7 mouse cellular contexts compared by ENCODE assay signal in genomic region chr17:6948769-6949228, GRCm38 (mm10). TPM values are rescaled to one million over a fixed set of nuclear protein-coding genes. Genes with fewer than 3 reads are reported as not detected.
DNase-seq lines count a peak whose midpoint lies in the region; ATAC-seq and TF ChIP-seq lines count a peak whose summit lies in the region.
"Not testable (repeated sequence)": the region's sequence is repeated elsewhere in the genome, so short reads cannot be mapped to it uniquely, and the experiment has no call there.

No protein-coding gene starts in this region.

- H3K4me1 ChIP-seq in embryonic fibroblast, embryonic 13.5 days (ENCODE audit: control insufficient read depth, insufficient read depth, low read length); heart, embryonic 11.5 days (ENCODE audit: control insufficient read depth, insufficient read depth, low read length); limb, embryonic 12.5 days (replicated peaks); lung, postnatal 0 days (ENCODE audit: insufficient read depth, low read depth, low read length); neural tube, embryonic 12.5 days: not testable (repeated sequence)

- ATAC-seq in activated CD4-positive, CD25-positive, alpha-beta regulatory T cell, adult 4 months = peak; percentile 19
- not testable (repeated sequence) for ATAC-seq in heart, embryonic 11.5 days (replicated peaks; ENCODE audit: insufficient number of reproducible peaks, low FRiP score, low TSS enrichment); limb, embryonic 12.5 days (ENCODE audit: insufficient number of reproducible peaks, insufficient read depth, low FRiP score, low TSS enrichment, low read depth)
- peak; percentile 33 for ATAC-seq in inflammation-experienced regulatory T-cells, adult 6 months
- peak; percentile 15; the same call in 1 of the 2 replicates for ATAC-seq in lung, postnatal 0 days
- ATAC-seq in neural tube, embryonic 12.5 days (ENCODE audit: low FRiP score, low read depth) = peak; percentile 55; the same call in 1 of the 2 replicates

- H3K9me3 ChIP-seq in heart, embryonic 11.5 days (replicated peaks; ENCODE audit: control insufficient read depth, low read length); limb, embryonic 12.5 days; lung, postnatal 0 days (ENCODE audit: low read length); neural tube, embryonic 12.5 days: not testable (repeated sequence)

- peak overlapping the region; percentile 70 for H3K9ac ChIP-seq in heart, embryonic 11.5 days (ENCODE audit: low read depth, low read length)
- not testable (repeated sequence) for H3K9ac ChIP-seq in limb, embryonic 12.5 days (replicated peaks); lung, postnatal 0 days (replicated peaks; ENCODE audit: low read depth)
- H3K9ac ChIP-seq in neural tube, embryonic 12.5 days = peak overlapping the region; percentile 56

- TF ChIP-seq CTCF in embryonic fibroblast, embryonic 13.5 days (IDR thresholded peaks at IDR 0.05; ENCODE audit: borderline replicate concordance, insufficient read depth, low read length); lung, postnatal 0 days (IDR thresholded peaks at IDR 0.05): not testable (repeated sequence)

- H3K36me3 ChIP-seq in heart, embryonic 11.5 days (ENCODE audit: control insufficient read depth, insufficient read depth, low read length); limb, embryonic 12.5 days; lung, postnatal 0 days (ENCODE audit: insufficient read depth, low read length); neural tube, embryonic 12.5 days: not testable (repeated sequence)

- TF ChIP-seq EP300 in lung, postnatal 0 days (IDR thresholded peaks at IDR 0.05) = not testable (repeated sequence)

- WGBS in heart, embryonic 11.5 days (ENCODE audit: insufficient replicate concordance) = 14% methylated on average over 9 of the region's 9 CpGs
- 9% methylated on average over 9 of the region's 9 CpGs for WGBS in limb, embryonic 12.5 days
- 8% methylated on average over 9 of the region's 9 CpGs for WGBS in lung, postnatal 0 days
- 18% methylated on average over 9 of the region's 9 CpGs for WGBS in neural tube, embryonic 12.5 days

- not testable (repeated sequence) for H3K27me3 ChIP-seq in heart, embryonic 11.5 days (ENCODE audit: control insufficient read depth, insufficient read depth, low read length); limb, embryonic 12.5 days; lung, postnatal 0 days (replicated peaks; ENCODE audit: insufficient read depth, low read length); neural tube, embryonic 12.5 days (replicated peaks)

- peak overlapping the region; percentile 62 for H3K4me3 ChIP-seq in embryonic fibroblast, embryonic 13.5 days (ENCODE audit: insufficient read depth, low read length)
- peak overlapping the region; percentile 58 for H3K4me3 ChIP-seq in heart, embryonic 11.5 days (ENCODE audit: low read depth, low read length)
- peak overlapping the region; percentile 54 for H3K4me3 ChIP-seq in limb, embryonic 12.5 days (replicated peaks)
- peak overlapping the region; percentile 54 for H3K4me3 ChIP-seq in lung, postnatal 0 days (ENCODE audit: low read depth, low read length)
- H3K4me3 ChIP-seq in neural tube, embryonic 12.5 days = peak overlapping the region; percentile 53

- not testable (repeated sequence) for DNase-seq in lung, postnatal 0 days (ENCODE audit: low spot score)

- H3K27ac ChIP-seq in embryonic fibroblast, embryonic 13.5 days (ENCODE audit: insufficient read depth, low read length) = peak overlapping the region; percentile 65; the same call in 1 of the 2 replicates
- peak overlapping the region; percentile 86 for H3K27ac ChIP-seq in heart, embryonic 11.5 days (ENCODE audit: low read depth, low read length)
- peak overlapping the region; percentile 90 for H3K27ac ChIP-seq in limb, embryonic 12.5 days
- H3K27ac ChIP-seq in lung, postnatal 0 days (ENCODE audit: low read length) = peak overlapping the region; percentile 47; the same call in 1 of the 2 replicates
- H3K27ac ChIP-seq in neural tube, embryonic 12.5 days = not testable (repeated sequence)

- peak overlapping the region; percentile 67 for H3K4me2 ChIP-seq in heart, embryonic 11.5 days
- peak overlapping the region; percentile 60 for H3K4me2 ChIP-seq in limb, embryonic 12.5 days
- H3K4me2 ChIP-seq in lung, postnatal 0 days (replicated peaks; ENCODE audit: low read depth, low read length) = peak overlapping the region; percentile 70
- H3K4me2 ChIP-seq in neural tube, embryonic 12.5 days (replicated peaks) = peak overlapping the region; percentile 66

- TF ChIP-seq POLR2A in embryonic fibroblast, embryonic 13.5 days (IDR thresholded peaks at IDR 0.05; ENCODE audit: low read depth, low read length) = 0 out of 2 replicates have a peak, but pooled peaks have one; percentile 7

RNA-seq across cellular contexts. Expression of gene Rsph3b, which starts 0.3 kb away (rescaled TPM):
- 10 to 100 TPM; 26.1 to 31.4 TPM for polyA plus RNA-seq in activated CD4-positive, CD25-positive, alpha-beta regulatory T cell, adult 4 months (2017; shearing (Covaris generic))
- 17.4 and 21.0 TPM in 2 replicates for polyA plus RNA-seq in embryonic fibroblast, embryonic 13.5 days (2011; ENCODE audit: insufficient read length, low read depth, missing spikeins)
- polyA plus RNA-seq in heart, embryonic 11.5 days (2014; fragmentation: Nextera tagmentation; extraction: Ambion mirVana) = 60.4 and 64.6 TPM in 2 replicates
- 10 to 100 TPM; 29.8 to 37.5 (median 31.3) TPM for polyA plus RNA-seq in inflammation-experienced regulatory T-cells, adult 6 months (2017; shearing (Covaris generic))
- polyA plus RNA-seq in limb, embryonic 12.5 days (2016; fragmentation: Nextera tagmentation; extraction: Ambion mirVana) = 37.7 and 44.0 TPM in 2 replicates
- 47.2 and 52.6 TPM in 2 replicates for polyA plus RNA-seq in lung, postnatal 0 days (2015; fragmentation: Nextera tagmentation; extraction: Ambion mirVana)
- 39.4 and 41.6 TPM in 2 replicates for polyA plus RNA-seq in neural tube, embryonic 12.5 days (2016; fragmentation: Nextera tagmentation; extraction: Ambion mirVana)

RNA-seq across cellular contexts. Expression of gene Tagap1, which starts 12.2 kb away (rescaled TPM):
- 10 to 100 TPM; 45.9 to 57.3 TPM for polyA plus RNA-seq in activated CD4-positive, CD25-positive, alpha-beta regulatory T cell, adult 4 months (2017; shearing (Covaris generic))
- polyA plus RNA-seq in embryonic fibroblast, embryonic 13.5 days (2011; ENCODE audit: insufficient read length, low read depth, missing spikeins) = 16.3 and 18.6 TPM in 2 replicates
- 33.8 and 33.9 TPM in 2 replicates for polyA plus RNA-seq in heart, embryonic 11.5 days (2014; fragmentation: Nextera tagmentation; extraction: Ambion mirVana)
- polyA plus RNA-seq in inflammation-experienced regulatory T-cells, adult 6 months (2017; shearing (Covaris generic)) = 10 to 100 TPM; 39.6 to 71.8 (median 54.0) TPM
- 69.0 and 70.8 TPM in 2 replicates for polyA plus RNA-seq in limb, embryonic 12.5 days (2016; fragmentation: Nextera tagmentation; extraction: Ambion mirVana)
- 22.1 and 24.1 TPM in 2 replicates for polyA plus RNA-seq in lung, postnatal 0 days (2015; fragmentation: Nextera tagmentation; extraction: Ambion mirVana)
- polyA plus RNA-seq in neural tube, embryonic 12.5 days (2016; fragmentation: Nextera tagmentation; extraction: Ambion mirVana) = 50.4 and 55.7 TPM in 2 replicates

RNA-seq across cellular contexts. Expression of gene Rnaset2b, which starts 21.6 kb away (rescaled TPM):
- 100 to 1,000 TPM; 368 to 401 TPM for polyA plus RNA-seq in activated CD4-positive, CD25-positive, alpha-beta regulatory T cell, adult 4 months (2017; shearing (Covaris generic))
- polyA plus RNA-seq in embryonic fibroblast, embryonic 13.5 days (2011; ENCODE audit: insufficient read length, low read depth, missing spikeins) = 153 and 166 TPM in 2 replicates
- polyA plus RNA-seq in heart, embryonic 11.5 days (2014; fragmentation: Nextera tagmentation; extraction: Ambion mirVana) = 225 and 237 TPM in 2 replicates
- polyA plus RNA-seq in inflammation-experienced regulatory T-cells, adult 6 months (2017; shearing (Covaris generic)) = 100 to 1,000 TPM; 273 to 343 (median 324) TPM
- polyA plus RNA-seq in limb, embryonic 12.5 days (2016; fragmentation: Nextera tagmentation; extraction: Ambion mirVana) = 169 and 173 TPM in 2 replicates
- polyA plus RNA-seq in lung, postnatal 0 days (2015; fragmentation: Nextera tagmentation; extraction: Ambion mirVana) = 426 and 446 TPM in 2 replicates
- polyA plus RNA-seq in neural tube, embryonic 12.5 days (2016; fragmentation: Nextera tagmentation; extraction: Ambion mirVana) = 105 and 110 TPM in 2 replicates

RNA-seq across cellular contexts. Expression of gene Gm49721, which starts 29.9 kb away (rescaled TPM):
- under 1 TPM in 1 of 2 experiments, not detected in 1; 0.20 TPM for polyA plus RNA-seq in activated CD4-positive, CD25-positive, alpha-beta regulatory T cell, adult 4 months (2017; shearing (Covaris generic))
- not detected in 2 replicates for polyA plus RNA-seq in embryonic fibroblast, embryonic 13.5 days (2011; ENCODE audit: insufficient read length, low read depth, missing spikeins)
- polyA plus RNA-seq in heart, embryonic 11.5 days (2014; fragmentation: Nextera tagmentation; extraction: Ambion mirVana) = 0.31 TPM in 1 of 2 replicates, not detected in the other
- under 1 TPM in 1 of 3 experiments, not detected in 2; 0.44 TPM for polyA plus RNA-seq in inflammation-experienced regulatory T-cells, adult 6 months (2017; shearing (Covaris generic))
- 0.56 and 0.61 TPM in 2 replicates for polyA plus RNA-seq in limb, embryonic 12.5 days (2016; fragmentation: Nextera tagmentation; extraction: Ambion mirVana)
- polyA plus RNA-seq in lung, postnatal 0 days (2015; fragmentation: Nextera tagmentation; extraction: Ambion mirVana) = 0.30 and 0.32 TPM in 2 replicates
- 0.28 and 0.38 TPM in 2 replicates for polyA plus RNA-seq in neural tube, embryonic 12.5 days (2016; fragmentation: Nextera tagmentation; extraction: Ambion mirVana)
